Mouse (Mus musculus) urinary bladder, postnatal 14 days (tissue): Measurements from ENCODE around the gene Ssmem1.

Experiments
- DNase-seq: peaks from one replicate; pipeline ENCODE4 v3.0.0; 2021; ENCODE audit warnings: low spot score

The Ssmem1 gene

DNA sequence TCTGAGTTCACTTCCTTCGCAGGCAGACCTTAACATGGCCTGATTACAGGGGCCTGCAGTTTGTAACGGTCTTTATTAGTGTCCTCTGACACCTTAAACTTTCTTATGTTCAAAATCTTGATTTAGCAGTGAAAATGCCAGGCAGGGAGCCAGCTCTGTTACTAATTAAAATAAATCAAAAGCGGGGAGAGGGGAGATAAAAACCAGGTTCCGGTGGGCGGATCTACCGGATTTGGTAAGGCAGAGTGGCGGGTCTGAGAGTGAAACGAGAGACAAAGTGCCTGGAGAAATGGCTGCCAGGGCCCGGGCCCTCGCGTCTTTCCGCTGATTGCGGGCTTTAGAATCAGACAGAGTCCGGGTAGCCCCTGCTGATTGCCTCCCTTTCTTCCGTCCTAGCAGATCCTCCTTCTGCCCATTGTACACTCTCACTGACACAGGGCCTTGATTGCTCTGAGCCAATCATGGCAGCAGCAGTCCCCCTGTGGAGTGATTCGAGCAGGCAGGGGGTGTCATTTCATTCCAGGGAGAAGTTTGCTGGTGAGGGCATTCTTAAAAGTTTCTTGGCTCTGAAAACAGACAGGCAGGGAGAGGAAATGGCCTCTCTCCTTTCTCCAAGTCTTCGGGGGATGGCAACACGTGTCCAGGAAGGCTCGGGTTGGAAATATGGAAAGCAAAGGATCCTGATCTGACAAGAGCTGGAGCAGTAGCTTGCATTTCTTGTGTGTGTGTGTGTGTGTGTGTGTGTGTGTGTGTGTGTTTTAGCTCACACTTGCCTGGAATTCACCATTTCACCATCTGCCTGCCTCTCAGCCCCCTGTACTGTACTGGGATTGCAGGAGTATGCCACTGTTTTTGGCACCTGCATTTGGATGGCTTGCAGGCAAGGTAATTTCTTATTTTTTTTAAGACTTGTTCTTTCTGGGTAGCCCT is 17.2 kb downstream of the Ssmem1 start:
- DNase-seq = peak; percentile 17

DNA sequence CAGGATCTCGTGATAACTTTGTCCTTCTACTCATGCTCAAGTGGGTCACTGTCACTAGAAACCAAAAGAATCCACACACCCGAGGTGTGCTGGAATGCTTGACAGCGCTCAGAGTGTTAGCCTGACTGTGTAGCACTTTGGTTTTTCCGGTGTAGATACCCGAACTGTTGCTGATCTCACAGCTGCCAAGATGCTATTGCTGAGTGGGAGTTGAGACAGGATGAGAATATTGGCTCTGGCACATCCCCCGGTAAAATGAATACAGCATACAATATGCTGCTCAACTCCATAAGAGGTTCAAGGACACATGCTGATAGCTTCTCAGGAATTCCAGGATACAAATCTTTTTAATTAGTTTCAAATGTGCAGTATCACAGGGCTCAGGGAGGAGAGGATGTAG is 19.2 kb downstream of the Ssmem1 start:
- DNase-seq = no peak

DNA sequence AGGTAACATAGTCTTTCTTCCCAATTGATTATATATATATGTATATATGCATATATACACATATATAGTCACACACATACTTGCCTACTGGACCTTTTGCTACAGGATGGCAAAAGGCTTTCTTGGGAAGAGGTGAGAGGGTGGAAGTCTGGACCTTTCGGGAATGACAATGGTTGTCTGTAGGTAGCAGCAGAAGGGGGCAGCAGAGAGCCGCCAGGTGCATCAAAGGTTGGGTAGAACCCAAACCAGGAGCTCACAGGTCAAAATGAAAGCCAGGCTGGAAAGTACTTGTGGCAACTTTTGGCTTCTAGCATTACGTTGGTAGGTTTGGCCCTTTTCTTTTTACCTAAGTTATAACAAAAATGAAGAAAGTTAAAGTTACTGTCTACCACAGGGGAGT is 25.7 kb downstream of the Ssmem1 start:
- peak; percentile 39 for DNase-seq

DNA sequence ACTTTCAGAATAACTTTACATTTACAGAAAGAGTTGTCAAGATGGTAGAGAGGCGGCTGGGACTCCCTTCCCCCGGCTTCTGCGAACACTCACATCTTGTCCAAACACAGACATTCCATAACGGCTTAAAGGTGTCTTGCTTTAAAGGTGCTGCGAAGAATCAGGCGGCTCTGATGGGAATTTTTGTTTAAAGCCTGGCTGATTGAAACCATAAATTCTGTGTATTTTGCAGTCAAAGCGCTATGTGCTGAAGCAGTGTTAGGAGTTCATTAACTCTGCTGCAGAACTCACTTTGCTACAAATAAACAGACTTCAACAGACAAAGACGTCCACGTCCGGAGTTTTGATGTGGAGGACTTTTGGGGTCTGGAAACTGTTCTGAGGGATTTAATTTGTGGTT is 28.6 kb downstream of the Ssmem1 start:
- no peak for DNase-seq

DNA sequence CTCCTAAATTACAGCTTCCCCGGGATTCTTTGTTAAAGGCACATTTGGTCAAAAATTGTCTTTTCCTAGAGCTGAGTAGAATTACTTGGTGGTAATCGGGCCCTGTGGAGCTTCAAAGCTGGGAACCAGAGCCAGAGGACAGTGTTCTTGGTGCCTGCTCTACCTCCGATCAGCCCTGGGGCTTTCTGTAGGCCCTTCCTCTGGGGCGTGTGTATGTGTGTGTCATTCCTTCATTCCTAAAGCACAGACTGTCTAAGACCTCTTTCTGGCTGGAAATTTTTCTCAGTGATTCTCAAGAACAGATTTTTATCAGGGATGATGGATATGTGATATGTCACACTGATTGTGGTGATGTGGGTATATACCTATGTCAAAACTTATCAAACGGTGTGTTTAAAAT is 29.2 kb downstream of the Ssmem1 start:
- no peak for DNase-seq

DNA sequence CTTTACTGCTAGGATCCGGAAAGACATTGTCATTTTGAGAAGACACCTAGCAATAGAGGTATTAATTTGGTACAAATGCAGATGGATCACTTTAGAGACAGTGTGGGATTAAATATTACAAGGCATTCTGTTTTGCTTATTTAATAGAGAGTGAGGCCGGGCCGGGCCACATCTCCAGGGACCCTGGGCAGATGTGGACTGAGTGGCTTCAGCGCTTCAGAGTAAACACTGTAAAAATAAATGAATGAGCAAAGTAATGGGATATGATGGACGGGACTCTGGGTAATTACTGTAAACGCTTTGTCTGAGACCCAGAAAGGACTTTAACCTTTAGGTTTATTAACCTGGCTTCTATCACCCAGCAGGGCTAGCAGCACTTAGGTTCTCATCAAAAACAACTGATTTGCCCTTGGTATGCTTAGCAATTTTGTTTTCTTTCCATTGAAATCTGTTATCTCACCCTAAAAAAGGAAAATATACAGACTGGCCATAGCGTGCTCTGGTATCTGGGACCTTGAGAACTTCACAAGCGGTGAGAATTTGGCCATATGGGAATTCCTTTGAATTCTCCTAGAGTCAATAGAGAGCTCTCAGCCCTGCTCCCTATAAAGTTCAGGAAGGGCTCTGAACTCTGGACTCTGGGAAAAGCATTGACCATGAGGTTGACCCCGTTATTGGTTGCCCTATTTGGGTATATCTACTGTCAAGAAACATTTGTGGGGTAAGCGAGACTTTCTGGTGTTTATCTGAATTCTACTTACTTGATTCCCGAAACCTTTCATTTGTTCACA is 31.6 kb downstream of the Ssmem1 start, which contains the start of gene Cpa2:
TSS of gene Cpa2 (plus strand) at position 574 of the 791 bp plus-strand sequence.
- DNase-seq = no peak

DNA sequence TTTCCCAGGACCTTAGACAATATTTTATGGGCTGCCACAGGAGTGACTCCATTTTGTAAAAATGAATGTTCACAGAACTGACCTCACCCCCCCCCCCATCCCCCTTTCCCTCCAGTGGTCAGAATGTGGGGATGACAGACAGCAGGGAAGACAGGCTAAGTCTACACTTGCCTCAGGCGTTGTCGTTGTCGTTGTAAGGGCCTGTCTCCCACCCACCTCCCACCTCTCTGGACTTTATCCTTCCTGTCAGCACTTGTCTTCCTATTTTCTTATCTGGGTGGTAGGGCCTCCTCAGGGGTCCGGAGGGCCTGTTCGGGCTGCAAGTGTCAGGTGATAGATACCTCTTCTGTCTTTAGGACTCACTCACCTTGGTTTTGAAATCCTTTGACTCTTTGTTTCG is 32.6 kb downstream of the Ssmem1 start:
- no peak for DNase-seq

DNA sequence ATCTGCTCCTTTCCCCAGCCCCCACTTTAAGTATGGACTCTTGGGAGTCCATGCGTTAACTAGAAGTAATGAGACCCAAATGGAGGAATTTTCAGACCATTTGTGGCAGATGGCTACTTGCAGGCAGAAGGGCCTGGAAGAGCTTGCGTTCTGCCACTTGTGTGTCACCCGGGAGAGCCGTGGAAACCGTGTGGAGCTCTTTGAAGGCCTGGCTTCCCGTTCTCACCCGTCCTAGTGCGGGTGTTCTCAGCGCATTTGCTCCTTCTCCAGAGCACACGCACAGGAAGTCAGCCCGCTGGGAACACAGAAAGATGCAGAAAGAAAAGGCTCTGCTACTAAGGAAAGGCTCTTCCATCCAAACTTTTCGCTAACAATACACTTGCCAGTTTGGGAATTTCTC is 33.4 kb downstream of the Ssmem1 start:
- no peak for DNase-seq

DNA sequence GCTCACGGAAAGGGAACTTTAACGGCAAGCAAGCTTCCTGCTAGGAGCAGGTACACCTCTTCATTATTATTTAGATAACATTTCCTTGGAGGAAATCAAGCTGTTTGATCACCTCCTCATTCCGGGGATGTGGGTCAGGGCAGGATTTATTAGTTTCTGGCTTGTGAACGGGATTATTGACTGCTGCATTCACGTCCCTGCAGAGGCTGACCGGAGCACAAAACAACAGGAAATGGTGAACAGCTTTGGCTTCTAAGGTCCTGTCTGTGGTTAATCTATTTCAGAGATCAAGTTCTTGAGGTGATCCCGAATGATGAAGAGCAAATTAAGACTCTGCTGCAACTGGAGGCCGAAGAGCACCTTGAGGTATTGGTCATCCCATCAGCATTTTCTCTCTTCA is 34.2 kb downstream of the Ssmem1 start:
- no peak for DNase-seq

DNA sequence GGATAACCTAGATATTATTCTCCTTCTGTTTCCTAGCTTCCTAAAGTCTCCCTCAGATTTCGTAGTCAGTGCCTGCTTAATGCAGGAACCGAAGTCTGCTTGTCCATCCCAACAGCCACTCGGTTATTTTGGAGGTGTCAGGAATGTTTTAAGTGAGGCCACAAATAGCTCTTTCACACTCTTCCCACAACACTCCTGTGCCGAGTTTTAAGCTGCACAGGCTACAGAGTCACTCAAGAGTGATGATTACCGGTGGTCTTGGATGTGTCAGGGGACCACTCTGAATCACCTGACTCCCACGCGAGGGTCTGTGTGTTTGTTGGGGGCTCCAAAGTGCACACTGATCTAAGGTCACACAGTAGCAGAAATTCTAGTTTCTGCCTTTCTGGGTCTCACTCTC is 36.0 kb downstream of the Ssmem1 start:
- DNase-seq = no peak

DNA sequence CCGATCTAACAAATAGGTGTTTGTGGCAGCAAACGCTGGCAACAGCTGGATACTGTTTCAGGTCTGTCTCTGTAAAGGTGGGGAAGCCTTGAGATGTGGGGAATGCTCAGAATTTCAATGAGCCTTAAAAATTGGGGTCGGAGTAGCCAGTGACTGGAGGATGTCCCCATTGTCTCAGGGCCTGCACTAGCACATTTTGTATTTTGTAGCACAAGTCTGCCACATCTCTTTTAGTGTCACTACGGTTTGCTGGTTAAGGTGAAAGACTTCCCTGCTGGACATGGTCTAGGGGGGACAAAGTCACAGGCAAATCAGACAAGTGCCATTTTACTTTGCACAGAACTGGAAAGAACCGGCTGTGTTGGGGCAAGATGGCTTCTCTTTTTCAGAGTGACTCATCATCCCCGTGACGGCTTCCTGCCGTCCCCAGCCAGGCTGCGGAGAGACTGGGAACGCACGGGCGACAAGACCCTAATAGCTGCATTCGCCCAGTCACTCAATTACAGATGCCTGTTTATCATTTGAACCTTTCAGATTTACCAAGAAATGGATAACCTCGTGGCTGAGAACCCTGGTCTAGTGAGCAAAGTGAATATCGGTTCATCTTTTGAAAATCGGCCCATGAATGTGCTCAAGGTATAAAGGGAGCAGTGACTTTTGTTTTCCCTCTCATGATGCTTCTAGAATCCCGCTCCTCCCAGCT is 37.1 kb downstream of the Ssmem1 start:
- peak; percentile 28 for DNase-seq

DNA sequence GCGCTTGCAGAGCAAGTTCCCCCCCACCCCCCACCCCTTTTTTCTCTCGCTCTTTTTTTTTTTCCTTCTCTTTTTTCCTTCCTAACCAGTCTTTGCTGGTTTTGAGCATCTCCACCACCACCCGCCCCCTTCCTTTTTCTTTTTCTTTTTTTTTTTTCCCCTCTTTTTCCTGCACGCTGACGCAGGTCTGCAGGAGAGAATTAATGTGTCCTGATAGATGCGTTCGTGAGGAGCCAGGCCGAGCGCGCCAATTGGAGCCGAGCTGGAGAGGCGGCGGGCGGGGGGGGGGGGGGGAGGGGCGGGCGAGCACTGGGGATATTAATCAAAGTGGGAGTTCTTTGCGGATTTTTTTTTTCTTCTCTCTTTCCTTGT is 37.6 kb downstream of the Ssmem1 start:
- no peak for DNase-seq

DNA sequence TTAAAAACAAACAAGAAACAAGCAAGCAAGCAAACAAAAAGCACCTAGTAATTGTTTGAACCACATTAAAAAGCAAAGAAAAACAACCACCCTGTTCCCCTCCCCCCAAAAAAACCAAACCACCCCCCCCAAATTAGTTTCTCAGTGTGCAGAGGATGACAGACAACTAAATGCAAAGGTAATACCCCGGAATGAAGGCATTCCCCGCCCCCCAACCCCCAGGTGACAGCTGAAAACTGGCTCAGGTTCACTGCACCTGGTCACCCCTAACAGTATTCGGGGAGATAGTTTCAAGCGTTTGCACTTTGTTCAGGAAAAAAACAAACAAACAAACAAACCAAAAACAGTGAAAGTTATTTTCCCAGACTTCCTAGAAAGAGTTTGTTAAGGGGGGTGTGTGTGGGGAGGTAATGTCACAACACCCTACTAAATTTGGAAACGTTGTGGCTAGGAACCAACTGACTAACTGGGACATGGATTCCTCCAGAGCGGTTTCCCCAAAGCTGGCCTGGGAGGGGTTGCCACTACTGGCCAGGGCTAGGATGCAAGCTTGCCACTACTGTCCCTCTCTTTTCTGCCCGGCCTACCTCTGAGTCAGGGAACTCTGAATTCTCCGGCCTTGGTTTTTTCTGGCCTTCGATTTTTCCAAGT is 38.1 kb downstream of the Ssmem1 start:
- peak; percentile 23 for DNase-seq

DNA sequence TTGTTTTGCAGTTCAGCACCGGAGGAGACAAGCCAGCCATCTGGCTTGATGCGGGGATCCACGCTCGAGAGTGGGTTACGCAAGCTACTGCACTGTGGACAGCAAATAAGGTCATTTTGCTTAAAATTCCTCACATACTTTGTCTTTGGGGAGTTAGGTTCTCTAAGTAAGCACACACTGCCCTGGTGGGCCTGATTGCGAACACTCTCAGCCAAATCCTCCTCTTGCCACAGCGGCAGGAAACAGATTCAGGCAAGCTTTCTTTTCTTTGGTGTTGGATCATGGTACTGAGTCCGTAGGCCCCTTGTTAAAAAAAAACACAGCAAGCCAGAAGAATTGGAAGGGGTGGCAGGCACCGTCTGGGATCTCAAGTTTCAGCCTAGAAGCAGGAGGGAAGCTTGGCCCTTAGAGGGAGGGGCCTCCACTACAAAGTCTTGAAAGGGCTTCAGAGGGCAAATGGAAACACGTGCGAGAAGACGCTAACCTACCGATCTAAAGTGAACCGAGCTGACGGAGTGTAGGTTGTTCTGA is 39.6 kb downstream of the Ssmem1 start:
- DNase-seq = no peak

DNA sequence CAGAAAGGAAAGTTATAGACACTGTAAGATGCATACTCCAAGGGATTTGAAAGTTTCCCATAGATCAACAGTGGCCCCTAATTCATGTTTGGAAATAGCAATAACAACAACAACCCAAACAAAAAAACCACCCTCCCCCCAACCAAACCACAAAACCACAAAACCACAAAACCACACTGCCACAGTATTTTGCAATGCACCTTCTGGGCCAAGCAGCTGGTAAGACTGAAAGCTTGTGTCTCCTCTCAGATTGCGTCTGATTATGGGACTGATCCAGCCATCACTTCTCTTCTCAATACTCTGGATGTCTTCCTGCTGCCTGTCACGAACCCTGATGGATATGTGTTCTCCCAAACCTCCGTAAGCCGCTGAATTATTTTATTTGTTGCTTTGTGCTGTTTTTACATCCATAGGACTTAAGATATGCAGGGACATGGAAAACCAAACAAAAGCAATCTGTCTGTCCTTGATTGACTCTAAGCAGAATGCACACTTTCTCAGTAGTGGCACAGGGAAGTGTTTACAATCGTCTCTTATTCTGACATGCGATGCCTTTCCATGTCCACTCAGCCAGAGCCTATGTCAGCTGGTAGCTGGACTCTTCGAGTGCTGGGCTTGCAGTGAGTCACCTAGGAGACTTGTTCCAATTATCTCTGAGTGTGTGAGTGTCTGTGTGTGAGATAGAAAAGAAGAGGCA is 41.0 kb downstream of the Ssmem1 start:
- DNase-seq = no peak

DNA sequence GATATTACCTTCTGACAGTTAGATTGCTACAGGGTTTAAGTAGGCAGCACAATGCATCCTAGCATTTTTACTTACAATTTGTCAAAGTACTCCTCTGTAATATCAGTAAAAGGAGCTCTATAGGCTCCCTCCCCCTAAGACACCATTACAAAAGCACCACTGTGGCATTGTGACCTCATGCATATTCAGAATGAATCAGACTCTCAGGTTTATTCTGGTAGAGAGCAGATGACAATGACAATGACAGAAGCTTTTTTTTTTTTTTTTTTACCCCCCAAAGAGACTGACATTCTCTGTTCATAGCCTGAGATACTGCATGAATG is 41.5 kb downstream of the Ssmem1 start:
- DNase-seq = no peak

DNA sequence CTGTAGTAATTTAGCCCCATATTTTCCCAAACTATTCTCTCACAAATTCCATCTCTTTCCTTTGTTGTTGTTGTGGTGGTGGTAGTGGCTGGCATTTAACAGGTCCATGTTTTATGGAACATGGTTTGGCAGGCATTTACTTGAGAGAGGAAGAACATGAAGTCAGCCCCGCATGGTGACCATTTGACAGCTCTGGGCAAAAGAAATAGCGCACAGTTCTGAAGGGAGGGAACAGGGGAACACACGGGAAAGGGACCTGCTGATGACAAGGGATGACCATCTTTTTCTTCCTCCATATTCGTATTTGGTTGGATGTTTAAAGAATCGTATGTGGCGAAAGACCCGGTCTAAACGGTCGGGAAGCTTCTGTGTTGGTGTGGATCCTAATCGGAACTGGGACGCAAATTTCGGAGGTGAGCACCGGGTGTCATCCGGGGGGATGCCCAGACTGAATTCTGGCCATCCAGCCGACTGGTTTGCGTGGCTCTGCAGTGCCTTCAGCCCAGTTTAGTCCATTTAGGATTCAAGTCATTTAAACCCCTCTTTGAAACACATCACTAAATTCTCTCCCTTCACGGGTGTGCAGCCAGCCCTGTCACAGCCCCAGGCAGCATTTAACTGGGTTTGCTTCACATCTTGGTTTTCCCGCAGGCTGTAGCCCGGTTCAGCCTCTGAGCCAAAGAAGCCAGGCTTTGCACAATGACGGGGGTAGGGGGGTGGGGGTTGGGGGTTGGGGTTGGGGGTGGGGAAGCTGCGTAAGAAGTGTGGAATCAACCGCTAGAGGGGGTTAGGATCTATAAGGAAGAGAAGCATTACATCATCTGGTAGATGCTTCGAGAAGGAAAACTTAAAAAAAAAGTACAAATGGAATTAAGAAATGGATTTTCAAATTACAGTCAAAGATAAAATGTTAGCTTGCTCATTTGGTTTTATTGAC is 42.3 kb downstream of the Ssmem1 start:
- DNase-seq = no peak

DNA sequence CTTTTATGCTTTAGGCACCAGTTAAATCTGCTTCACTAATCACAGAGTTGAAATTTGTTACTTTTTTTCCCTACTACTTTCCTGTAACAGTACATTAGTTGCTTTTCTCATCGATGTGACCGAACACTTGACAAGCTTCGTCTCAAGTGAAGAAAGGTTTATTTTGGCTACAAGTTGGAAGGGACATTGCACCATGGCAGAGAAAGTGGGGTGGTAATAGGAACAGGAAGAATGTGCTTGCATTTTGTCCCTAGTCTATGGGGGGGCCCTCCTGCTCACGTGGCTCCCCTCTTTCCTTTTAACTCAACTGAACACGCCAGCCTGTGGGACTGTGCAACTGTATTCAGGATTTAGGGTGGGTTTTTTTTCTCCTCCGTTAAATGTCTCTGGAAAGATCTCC is 43.0 kb downstream of the Ssmem1 start:
- DNase-seq = no peak

DNA sequence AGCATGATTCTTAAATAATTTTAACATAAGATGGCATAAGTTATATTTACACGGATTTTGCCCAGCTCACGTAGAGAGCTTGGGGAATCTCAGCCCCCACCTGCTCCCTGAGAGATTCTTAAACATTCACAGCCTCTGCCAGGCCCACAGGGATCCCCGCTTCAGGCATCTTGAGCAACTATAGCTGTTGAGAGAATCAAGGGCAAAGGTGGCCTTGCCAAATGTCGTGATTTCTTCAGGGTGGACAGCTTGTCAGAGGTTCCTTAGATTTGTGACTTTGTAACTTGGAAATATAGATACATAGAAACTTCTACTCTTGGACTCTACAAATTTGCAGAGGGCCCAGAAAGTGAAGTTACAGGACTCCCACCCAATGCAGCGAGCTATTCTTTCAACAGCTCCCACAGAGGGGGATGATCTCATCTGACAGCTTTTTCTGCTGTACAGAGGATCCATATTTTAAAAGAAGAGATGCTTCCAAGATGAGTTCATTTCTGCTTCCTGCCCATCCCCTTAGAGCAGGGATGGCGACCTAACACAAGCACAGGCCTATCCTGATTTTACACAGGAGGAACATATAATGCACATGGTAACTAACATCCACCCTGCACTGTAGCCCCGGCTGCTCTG is 43.8 kb downstream of the Ssmem1 start:
- DNase-seq = no peak

DNA sequence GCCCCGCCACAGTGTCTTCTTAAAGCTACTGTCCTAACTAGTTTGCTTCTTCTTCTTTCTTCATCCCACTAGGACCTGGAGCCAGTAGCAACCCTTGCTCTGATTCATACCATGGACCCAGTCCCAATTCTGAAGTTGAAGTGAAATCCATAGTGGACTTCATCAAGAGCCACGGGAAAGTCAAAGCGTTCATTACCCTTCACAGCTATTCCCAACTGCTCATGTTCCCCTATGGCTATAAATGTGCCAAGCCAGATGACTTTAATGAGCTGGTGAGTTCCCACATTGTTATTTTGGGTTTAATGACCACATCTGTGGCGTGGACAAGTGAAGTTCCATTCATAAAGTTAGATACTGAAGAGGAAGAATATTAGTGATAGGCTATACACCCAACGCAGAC is 44.4 kb downstream of the Ssmem1 start:
- DNase-seq = no peak
